Mouse (Mus musculus): ENCODE measurements at regions not wholly inside any gene's neighbourhood (a gene's known extent, or its start where the extent isn't known, plus 50 kb on each side); places are given as distances from the start of the nearest gene placed in this dataset.

DNA sequence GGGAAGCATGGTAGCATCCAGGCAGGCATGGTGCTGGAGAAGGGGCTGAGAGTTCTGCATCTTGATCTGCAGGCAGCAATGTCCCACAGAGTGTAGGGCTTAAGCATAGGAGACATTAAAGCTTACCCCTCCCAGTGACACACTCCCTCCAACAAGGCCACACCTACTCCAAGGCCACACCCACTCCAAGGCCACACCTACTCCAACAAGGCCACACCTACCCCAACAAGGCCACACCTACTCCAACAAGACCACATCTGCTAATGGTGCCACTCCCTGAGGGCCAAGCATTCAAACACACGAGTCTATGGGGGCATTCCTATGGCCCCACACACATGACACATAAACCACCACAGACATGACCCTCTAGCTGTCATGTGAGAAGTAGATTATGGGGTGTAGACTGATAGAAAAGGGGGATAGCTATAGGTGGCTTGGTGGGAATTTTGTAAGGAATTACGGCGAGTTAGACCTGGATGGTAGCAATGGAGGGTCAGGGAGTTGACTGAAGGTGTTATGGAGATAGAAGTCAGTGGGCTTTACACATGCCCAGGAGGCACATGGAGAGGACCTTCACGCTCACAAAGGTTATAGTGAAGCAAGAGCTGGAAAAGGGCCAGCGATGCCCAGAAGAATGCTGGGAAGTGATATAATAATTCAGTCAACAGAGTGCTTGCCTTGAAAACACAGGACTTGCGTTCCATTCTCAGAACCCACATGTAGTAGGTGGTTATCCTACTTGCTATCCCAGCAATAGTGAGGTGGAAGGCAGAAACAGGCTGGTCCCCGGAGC lies 179.8 kb downstream of the Shq1 start:
- no peak for TF ChIP-seq CTCF (IDR thresholded peaks at IDR 0.05; ENCODE audit: low read depth)
- TF ChIP-seq EP300 (optimal IDR thresholded peaks at IDR 0.05), result no peak
